Mouse (Mus musculus) neural tube, embryonic 15.5 days (tissue): Measurements from ENCODE around the gene Kpna1. TPM values are rescaled to one million over a fixed set of nuclear protein-coding genes. Genes with fewer than 3 reads are reported as not detected.
"Not testable (repeated sequence)": the region's sequence is repeated elsewhere in the genome, so short reads cannot be mapped to it uniquely, and the experiment has no call there.

Experiments used
- ATAC-seq: fragments of 200-750 bp; cut with Nextera tagmentation; 2 replicates; pipeline ENCODE4 v1.8.0; 2017; ENCODE audit warnings: mild to moderate bottlenecking, moderate TSS enrichment, moderate library complexity; ENCODE audit not compliant: low FRiP score
- H3K27ac ChIP-seq: fragments of 300-500 bp; sonication (generic); replicated peaks from 2 replicates; pipeline ENCODE4 v1.5.1; 2015; ENCODE audit warnings: mild to moderate bottlenecking, inconsistent platforms
- H3K27me3 ChIP-seq: fragments of 300-500 bp; sonication (generic); replicated peaks from 2 replicates; pipeline ENCODE4 v1.6.1; 2015; ENCODE audit warnings: inconsistent platforms
- H3K36me3 ChIP-seq: fragments of 300-500 bp; sonication (generic); 2 replicates; pipeline ENCODE4 v1.6.1; 2015; ENCODE audit warnings: inconsistent platforms
- H3K4me1 ChIP-seq: fragments of 300-500 bp; sonication (generic); 2 replicates; pipeline ENCODE4 v1.6.1; 2015; ENCODE audit warnings: inconsistent platforms
- H3K4me2 ChIP-seq: fragments of 300-500 bp; sonication (generic); 2 replicates; pipeline ENCODE4 v1.6.1; 2015; ENCODE audit warnings: inconsistent platforms, mild to moderate bottlenecking, moderate library complexity
- H3K4me3 ChIP-seq: fragments of 300-500 bp; sonication (generic); replicated peaks from 2 replicates; pipeline ENCODE4 v1.5.1; 2015; ENCODE audit warnings: mild to moderate bottlenecking, inconsistent platforms
- H3K9ac ChIP-seq: fragments of 300-500 bp; sonication (generic); replicated peaks from 2 replicates; pipeline ENCODE4 v1.6.1; 2015; ENCODE audit warnings: mild to moderate bottlenecking, inconsistent platforms
- H3K9me3 ChIP-seq: fragments of 300-500 bp; sonication (generic); replicated peaks from 2 replicates; pipeline ENCODE4 v1.6.1; 2016; ENCODE audit warnings: inconsistent platforms
- WGBS: fragments of 180-500 bp; shearing (Covaris S2); methylation state at CpG from one replicate; pipeline ENCODE4 v1.1.7; 2015; ENCODE audit warnings: mixed read lengths; 5-methylcytosine and 5-hydroxymethylcytosine counted together
- polyA plus RNA-seq: library from polyadenylated mRNA; unstranded; fragments of >200 nt; fragmentation: Nextera tagmentation; extraction: Ambion mirVana; gene quantifications from 2 replicates; pipeline ENCODE4 v1.2.1, GENCODE M21; 2015

The Kpna1 gene
- polyA plus RNA-seq, 1 experiment from 2014 or later: 65.6 TPM

- 90% methylated on average over 3 of the region's 3 CpGs for WGBS
- ATAC-seq: no peak
- no peak overlapping the region for H3K4me2 ChIP-seq
- no peak overlapping the region for H3K4me3 ChIP-seq
- H3K4me1 ChIP-seq: no peaks in the 10 kb centered on the region
- no peak overlapping the region for H3K27ac ChIP-seq
- H3K9me3 ChIP-seq: no peaks in the 10 kb centered on the region
- no peaks in the 10 kb centered on the region for H3K27me3 ChIP-seq
- H3K36me3 ChIP-seq: no peaks in the 10 kb centered on the region
- no peak overlapping the region for H3K9ac ChIP-seq
Observed at GRCm38 (mm10) chr16:35993316-35993715, 14.8 kb downstream of the Kpna1 start.

GRCm38 (mm10) chr16:35998852-35999251, 20.3 kb downstream of the Kpna1 start:
- not testable (repeated sequence) for H3K9me3 ChIP-seq, H3K9ac ChIP-seq, H3K27ac ChIP-seq, H3K27me3 ChIP-seq, H3K4me3 ChIP-seq, H3K4me1 ChIP-seq, ATAC-seq, H3K4me2 ChIP-seq
- WGBS: 94% methylated on average over 4 of the region's 4 CpGs
- peaks cover 16% of the 10 kb centered on the region for H3K36me3 ChIP-seq

GRCm38 (mm10) chr16:36008396-36008795, 29.8 kb downstream of the Kpna1 start:
- H3K27ac ChIP-seq: no peak overlapping the region
- H3K4me2 ChIP-seq: no peak overlapping the region
- no peak overlapping the region for H3K4me3 ChIP-seq
- H3K36me3 ChIP-seq: peaks cover 20% of the 10 kb centered on the region
- H3K27me3 ChIP-seq: no peaks in the 10 kb centered on the region
- no peak for ATAC-seq
- H3K9me3 ChIP-seq: no peaks in the 10 kb centered on the region
- 90% methylated on average over 3 of the region's 3 CpGs for WGBS
- no peak overlapping the region for H3K9ac ChIP-seq
- no peaks in the 10 kb centered on the region for H3K4me1 ChIP-seq

- 100% methylated on average over 1 of the region's 1 CpGs for WGBS
- Histone ChIP-seq H3K27ac (no peak overlapping the region), H3K27me3 (no peaks in the 10 kb centered on the region), H3K36me3 (peaks cover 30% of the 10 kb centered on the region), H3K9ac (no peak overlapping the region), H3K4me1 (no peaks in the 10 kb centered on the region), H3K4me2 (no peak overlapping the region), H3K4me3 (no peak overlapping the region), H3K9me3 (no peaks in the 10 kb centered on the region)
- no peak for ATAC-seq
Observed at GRCm38 (mm10) chr16:36016335-36016734, 37.8 kb downstream of the Kpna1 start.

GRCm38 (mm10) chr16:36028120-36028519, 49.6 kb downstream of the Kpna1 start:
- ATAC-seq, H3K9me3 ChIP-seq, H3K4me2 ChIP-seq, H3K4me3 ChIP-seq, H3K4me1 ChIP-seq, H3K27ac ChIP-seq, H3K9ac ChIP-seq, H3K27me3 ChIP-seq: not testable (repeated sequence)
- 97% methylated on average over 2 of the region's 2 CpGs for WGBS
- H3K36me3 ChIP-seq: peaks cover 29% of the 10 kb centered on the region

DNA sequence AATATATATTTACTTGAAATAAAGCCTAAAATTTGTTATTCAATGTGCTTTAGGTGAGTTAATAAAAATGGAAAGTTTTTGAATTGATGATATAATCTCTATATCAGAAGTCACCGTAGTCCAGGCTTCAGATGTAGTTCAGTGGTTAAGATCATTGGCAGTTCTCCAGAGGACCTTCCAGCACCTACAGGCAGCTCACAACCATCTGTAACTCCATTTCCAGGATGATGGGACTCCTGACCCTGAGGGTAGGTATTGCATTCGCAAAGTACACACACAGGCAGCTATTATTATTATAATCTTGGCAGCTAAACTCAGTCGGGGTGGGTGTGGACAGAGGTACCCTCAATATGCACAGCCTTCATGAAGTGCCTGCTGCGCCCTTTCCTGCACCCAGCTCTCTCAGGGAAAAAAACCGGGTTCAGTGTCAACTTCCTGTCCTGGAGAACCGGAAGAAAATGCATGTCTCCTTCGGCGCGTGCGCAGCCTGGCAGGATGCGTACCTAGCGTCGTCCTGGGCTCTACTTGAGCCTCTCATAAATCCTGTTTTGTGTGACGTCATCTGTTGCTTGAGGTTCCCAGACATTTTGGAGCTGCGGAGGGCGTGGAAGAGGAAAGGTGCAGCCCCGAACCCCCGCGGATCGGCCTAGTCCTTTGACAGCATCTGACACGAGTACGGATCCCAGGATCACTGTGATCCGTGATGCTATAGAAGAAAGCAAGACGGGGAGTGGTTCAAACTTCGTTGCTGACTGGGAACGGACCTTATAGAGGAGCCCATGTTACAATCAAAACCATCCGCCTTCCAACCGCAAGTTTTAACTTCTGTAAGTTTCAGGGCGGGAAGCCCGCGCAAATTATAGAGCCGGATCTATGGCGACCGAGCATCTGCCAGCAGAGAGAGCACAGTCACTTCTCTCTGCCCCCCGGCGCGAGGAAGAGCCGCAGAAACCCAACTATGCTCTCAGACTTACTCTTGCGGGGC, 62.4 kb downstream of the Kpna1 start, which contains the start of gene Wdr5b:
Gene Wdr5b, plus strand, starts transcription at position 551 of the 985 bp plus-strand sequence.
- H3K9me3 ChIP-seq: no peaks in the 10 kb centered on the region
- peaks cover 36% of the 10 kb centered on the region for H3K4me1 ChIP-seq
- 2% methylated on average over 39 of the region's 39 CpGs for WGBS
- H3K9ac ChIP-seq: peak within 1 kb of the TSS; percentile 70
- H3K4me2 ChIP-seq: peak within 1 kb of the TSS; percentile 72
- peak within 1 kb of the TSS; percentile 67 for H3K4me3 ChIP-seq
- H3K27me3 ChIP-seq: no peaks in the 10 kb centered on the region
- peaks cover 22% of the 10 kb centered on the region for H3K36me3 ChIP-seq
- peak; percentile 97 for ATAC-seq
- peak within 1 kb of the TSS; percentile 88 for H3K27ac ChIP-seq

DNA sequence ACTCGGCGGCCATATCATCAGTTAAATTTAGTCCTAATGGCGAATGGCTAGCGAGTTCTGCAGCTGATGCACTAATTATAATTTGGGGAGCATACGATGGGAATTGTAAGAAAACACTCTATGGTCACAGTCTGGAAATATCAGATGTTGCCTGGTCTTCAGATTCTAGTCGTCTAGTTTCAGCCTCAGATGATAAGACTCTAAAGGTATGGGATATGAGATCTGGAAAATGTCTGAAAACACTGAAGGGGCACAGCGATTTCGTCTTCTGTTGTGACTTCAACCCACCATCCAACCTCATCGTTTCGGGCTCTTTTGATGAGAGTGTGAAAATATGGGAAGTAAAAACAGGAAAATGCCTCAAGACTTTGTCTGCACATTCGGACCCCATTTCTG, 63.1 kb downstream of the Kpna1 start:
- H3K36me3 ChIP-seq: peaks cover 27% of the 10 kb centered on the region
- peak overlapping the region; percentile 72 for H3K4me2 ChIP-seq
- peak overlapping the region; percentile 70 for H3K9ac ChIP-seq
- H3K9me3 ChIP-seq: no peaks in the 10 kb centered on the region
- H3K4me1 ChIP-seq: peaks cover 36% of the 10 kb centered on the region
- peak overlapping the region; percentile 88 for H3K27ac ChIP-seq
- no peak for ATAC-seq
- H3K4me3 ChIP-seq: peak overlapping the region; percentile 67
- no peaks in the 10 kb centered on the region for H3K27me3 ChIP-seq
- WGBS: 31% methylated on average over 11 of the region's 11 CpGs

DNA sequence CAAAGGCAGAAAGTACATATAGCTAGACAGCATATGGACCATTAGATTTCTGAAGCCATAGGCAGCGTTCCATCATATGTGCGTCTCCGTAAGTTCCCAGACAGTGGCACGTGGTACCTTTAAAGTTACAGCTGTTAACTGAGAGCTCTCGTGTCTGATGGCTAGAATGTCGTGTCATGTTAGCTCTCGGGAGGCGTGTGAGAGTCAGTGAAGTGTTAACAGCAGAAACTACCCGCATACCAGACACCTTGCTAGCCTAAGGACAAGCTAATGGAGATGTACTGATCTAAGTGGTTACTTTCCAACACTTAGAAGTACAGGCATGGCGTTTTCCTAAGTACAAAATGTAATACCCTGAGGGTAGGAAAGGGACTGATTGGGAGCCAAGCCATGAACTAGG, 64.5 kb downstream of the Kpna1 start:
- H3K27ac ChIP-seq: no peak overlapping the region
- no peak overlapping the region for H3K4me2 ChIP-seq
- H3K36me3 ChIP-seq: peaks cover 37% of the 10 kb centered on the region
- no peaks in the 10 kb centered on the region for H3K9me3 ChIP-seq
- H3K27me3 ChIP-seq: no peaks in the 10 kb centered on the region
- H3K4me3 ChIP-seq: no peak overlapping the region
- H3K9ac ChIP-seq: no peak overlapping the region
- WGBS: 89% methylated on average over 10 of the region's 10 CpGs
- H3K4me1 ChIP-seq: peaks cover 36% of the 10 kb centered on the region
- ATAC-seq: no peak

- Histone ChIP-seq H3K9me3 (no peaks in the 10 kb centered on the region), H3K27ac (no peak overlapping the region), H3K36me3 (peaks cover 46% of the 10 kb centered on the region), H3K4me1 (peaks cover 36% of the 10 kb centered on the region), H3K4me2 (no peak overlapping the region), H3K9ac (no peak overlapping the region), H3K4me3 (no peak overlapping the region), H3K27me3 (no peaks in the 10 kb centered on the region)
- ATAC-seq: no peak
- WGBS: 93% methylated on average over 4 of the region's 4 CpGs
Observed at GRCm38 (mm10) chr16:36043964-36044363, 65.4 kb downstream of the Kpna1 start.

- WGBS: 92% methylated on average over 4 of the region's 4 CpGs
- no peak for ATAC-seq
Observed at GRCm38 (mm10) chr16:36047538-36047937, 69.0 kb downstream of the Kpna1 start.

DNA sequence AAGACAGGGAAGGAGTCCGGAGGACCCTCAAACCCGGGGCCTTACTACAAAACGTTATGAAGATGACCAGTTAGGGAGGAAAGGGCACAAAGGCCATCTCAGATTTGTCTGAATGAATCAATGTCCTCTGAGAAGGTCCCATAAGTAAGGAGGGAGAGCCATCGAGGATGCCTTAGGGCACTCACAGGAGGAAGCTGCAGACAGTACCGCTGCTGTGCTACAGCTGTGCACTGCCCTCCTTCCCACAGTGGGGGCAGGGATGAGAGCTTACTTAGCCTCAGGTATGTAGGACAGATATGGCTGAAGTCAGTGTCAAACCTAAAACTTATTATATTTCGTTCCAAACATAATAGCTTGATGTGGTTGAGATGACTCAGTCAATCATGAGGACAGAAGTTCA, 72.9 kb downstream of the Kpna1 start:
- 95% methylated on average over 6 of the region's 6 CpGs for WGBS
- Histone ChIP-seq H3K4me2 (no peak overlapping the region), H3K27ac (no peak overlapping the region), H3K4me3 (no peak overlapping the region), H3K36me3 (peaks cover 47% of the 10 kb centered on the region), H3K9me3 (no peaks in the 10 kb centered on the region), H3K4me1 (no peaks in the 10 kb centered on the region), H3K27me3 (no peaks in the 10 kb centered on the region), H3K9ac (no peak overlapping the region)
- no peak for ATAC-seq

More at GRCm38 (mm10) chr16:36047538-36047937, 69.0 kb downstream of the Kpna1 start:
- no peaks in the 10 kb centered on the region for H3K27me3 ChIP-seq
- peaks cover 19% of the 10 kb centered on the region for H3K4me1 ChIP-seq
- no peak overlapping the region for H3K27ac ChIP-seq
- peaks cover 69% of the 10 kb centered on the region for H3K36me3 ChIP-seq
- H3K4me3 ChIP-seq: no peak overlapping the region
- no peak overlapping the region for H3K9ac ChIP-seq
- H3K4me2 ChIP-seq: no peak overlapping the region
- H3K9me3 ChIP-seq: no peaks in the 10 kb centered on the region
